Mouse (Mus musculus) kidney, adult 2 months (tissue): ENCODE data around the gene Gm13089. TPM values are rescaled to one million over a fixed set of nuclear protein-coding genes. Genes with fewer than 3 reads are reported as not detected.
"Not testable (repeated sequence)": the region's sequence is repeated elsewhere in the genome, so short reads cannot be mapped to it uniquely, and the experiment has no call there.

Experiments used
- DNase-seq: peaks from one replicate; pipeline ENCODE4 v3.0.0; 2021
- H3K27ac ChIP-seq: fragments of 200-500 bp; 2 replicates; pipeline ENCODE4 v1.5.1; 2012; ENCODE audit warnings: low read depth, low read length, control low read depth, inconsistent platforms; ENCODE audit not compliant: insufficient read depth
- H3K27me3 ChIP-seq: fragments of 200-500 bp; replicated peaks from 2 replicates; pipeline ENCODE4 v1.6.1; 2012; ENCODE audit warnings: mild to moderate bottlenecking, moderate library complexity, low read length, inconsistent platforms; ENCODE audit not compliant: control insufficient read depth, insufficient read depth
- H3K36me3 ChIP-seq: fragments of 200-500 bp; 2 replicates; pipeline ENCODE4 v1.6.1; 2012; ENCODE audit warnings: mild to moderate bottlenecking, moderate library complexity, low read length, inconsistent platforms; ENCODE audit not compliant: control insufficient read depth, insufficient read depth
- H3K4me1 ChIP-seq: fragments of 200-500 bp; 2 replicates; pipeline ENCODE4 v1.6.1; 2011; ENCODE audit warnings: low read length; ENCODE audit not compliant: control insufficient read depth, insufficient read depth
- H3K4me3 ChIP-seq: fragments of 200-500 bp; 2 replicates; pipeline ENCODE4 v1.5.1; 2011; ENCODE audit warnings: mild to moderate bottlenecking, low read depth, low read length, control low read depth; ENCODE audit not compliant: insufficient read depth
- CTCF ChIP-seq: fragments of 200-500 bp; conservative IDR thresholded peaks from 2 replicates; pipeline ENCODE4 v1.5.1; 2011; ENCODE audit warnings: low read depth, mild to moderate bottlenecking, control low read depth, low read length, moderate library complexity, mixed read lengths; ENCODE audit not compliant: insufficient read depth, insufficient read length
- POLR2A ChIP-seq: fragments of 200-500 bp; IDR thresholded peaks from one replicate; pipeline ENCODE4 v1.6.1; 2011; ENCODE audit warnings: low read depth, low read length, control low read depth
- WGBS: fragments of 180-500 bp; shearing (Covaris S2); methylation state at CpG from one replicate; pipeline ENCODE4 v1.1.7; 2018; 5-methylcytosine and 5-hydroxymethylcytosine counted together
- polyA plus RNA-seq: library from polyadenylated mRNA; depleted of rRNA; stranded (reverse); fragments of >200 nt; gene quantifications from 2 replicates; pipeline ENCODE4 v1.2.3, GENCODE M21; 2012; rRNA removed

Gm13089 gene
- polyA plus RNA-seq = not detected in 2 replicates

DNA sequence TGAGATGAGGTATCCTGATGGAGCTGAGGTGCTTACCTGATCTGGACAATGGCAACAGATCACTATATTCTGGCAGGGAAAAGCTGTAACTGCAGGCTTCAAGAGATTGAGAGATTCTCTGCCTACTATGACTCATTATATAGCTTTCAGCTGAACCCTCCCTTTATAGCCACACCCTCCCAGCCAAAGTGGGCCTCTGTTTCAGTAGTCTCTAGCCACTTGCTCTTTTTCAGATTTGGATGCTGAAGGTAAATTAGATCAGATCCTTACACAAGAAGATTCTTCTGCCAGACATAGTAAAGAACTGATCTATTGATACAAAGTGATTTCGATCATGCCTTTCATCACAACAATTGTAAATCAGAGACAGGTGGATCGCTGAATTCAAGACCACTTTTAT is at the start of gene Gm13089:
TSS of gene Gm13089 (minus strand) at position 101 of the 400 bp plus-strand sequence.
- Histone ChIP-seq H3K4me3 (no peak within 1 kb of the TSS), H3K27ac (no peak within 1 kb of the TSS), H3K36me3 (no peaks in the 10 kb centered on the region), H3K4me1 (no peaks in the 10 kb centered on the region), H3K27me3 (no peaks in the 10 kb centered on the region)
- WGBS = 79% methylated on average over 2 of the region's 2 CpGs
- DNase-seq = no peak
- TF ChIP-seq POLR2A (no peak), CTCF (no peak)

DNA sequence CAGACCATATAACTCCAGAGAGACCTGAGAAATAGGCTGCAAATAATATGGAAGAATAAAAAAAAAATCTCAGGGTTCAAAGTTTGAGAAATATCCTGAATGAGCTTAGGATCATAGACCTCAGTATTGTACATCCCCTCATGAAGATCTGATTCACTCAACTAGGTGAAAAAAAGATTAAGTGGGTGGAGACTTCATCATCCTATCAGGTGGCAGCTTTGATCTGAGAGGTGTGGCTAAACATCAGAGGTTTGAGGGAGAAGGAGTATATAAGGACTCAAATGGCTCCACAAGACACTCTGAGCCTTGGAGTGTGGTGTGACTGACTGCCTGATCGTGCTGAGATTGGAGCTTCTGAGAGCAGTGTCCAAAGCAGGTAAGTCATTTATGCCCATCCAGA is 16.6 kb upstream of the Gm13089 start, which contains the start of gene Gm13078:
TSS of gene Gm13078 (plus strand) at position 301 of the 400 bp plus-strand sequence.
- WGBS = 85% methylated on average over 1 of the region's 1 CpGs
- Histone ChIP-seq H3K36me3 (no peaks in the 10 kb centered on the region), H3K27me3 (no peaks in the 10 kb centered on the region), H3K4me3 (no peak within 1 kb of the TSS), H3K27ac (no peak within 1 kb of the TSS), H3K4me1 (no peaks in the 10 kb centered on the region)
- no peak for DNase-seq
- TF ChIP-seq POLR2A (no peak), CTCF (no peak)

DNA sequence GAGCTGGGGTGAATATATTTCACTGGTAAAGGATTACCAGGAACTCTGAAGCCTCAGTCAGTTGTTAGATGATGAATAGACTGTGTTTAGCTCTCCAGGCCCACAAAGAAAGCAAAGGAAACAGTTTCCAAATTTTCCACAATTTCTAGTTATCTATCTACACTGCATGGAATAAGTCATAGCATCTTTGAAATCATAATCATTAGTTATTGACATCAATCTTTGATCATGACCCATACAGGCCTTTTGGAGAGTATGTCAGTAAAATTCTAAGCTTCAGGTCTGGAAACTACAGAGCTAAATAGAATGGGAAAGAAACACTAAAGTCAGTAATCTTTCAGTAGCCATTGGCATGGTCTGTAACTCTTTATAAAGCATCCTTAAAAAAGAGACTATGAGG is 45.4 kb downstream of the Gm13089 start, which contains the start of gene Gm13088:
TSS of gene Gm13088 (minus strand) at position 101 of the 400 bp plus-strand sequence.
- not testable (repeated sequence) for DNase-seq, H3K4me3 ChIP-seq, H3K36me3 ChIP-seq, H3K27ac ChIP-seq, H3K27me3 ChIP-seq, H3K4me1 ChIP-seq

Other genes with a start within 250 kb of the Gm13089 start
- gene Gm13043, start 191.4 kb downstream of the Gm13089 start, polyA plus RNA-seq = not detected in 2 replicates
- gene Gm13040, start 166.8 kb downstream of the Gm13089 start, polyA plus RNA-seq = not detected in 2 replicates
- not detected in 2 replicates for gene BC080695, start 151.0 kb downstream of the Gm13089 start, polyA plus RNA-seq
- gene Gm13057, start 151.0 kb downstream of the Gm13089 start, polyA plus RNA-seq = not detected in 2 replicates
- not detected in 2 replicates for gene Gm13083, start 87.7 kb downstream of the Gm13089 start, polyA plus RNA-seq
- gene Gm13088, start 45.5 kb downstream of the Gm13089 start, polyA plus RNA-seq = not detected in 2 replicates
- gene Gm13078, start 16.7 kb upstream of the Gm13089 start, polyA plus RNA-seq = not detected in 2 replicates
- gene Gm13023, start 86.6 kb upstream of the Gm13089 start, polyA plus RNA-seq = not detected in 2 replicates
- gene Gm13084, start 113.4 kb upstream of the Gm13089 start, polyA plus RNA-seq = not detected in 2 replicates
- not detected in 2 replicates for gene Gm13103, start 143.8 kb upstream of the Gm13089 start, polyA plus RNA-seq
- not detected in 2 replicates for gene Pramef6, start 197.7 kb upstream of the Gm13089 start, polyA plus RNA-seq
- not detected in 2 replicates for gene Pramef25, start 248.3 kb upstream of the Gm13089 start, polyA plus RNA-seq